8 mouse cellular contexts compared by ENCODE assay signal in genomic region chr10:5804691-5805156, GRCm38 (mm10). TPM values are rescaled to one million over a fixed set of nuclear protein-coding genes. Genes with fewer than 3 reads are reported as not detected.
DNase-seq lines count a peak whose midpoint lies in the region; ATAC-seq and TF ChIP-seq lines count a peak whose summit lies in the region.

No protein-coding gene starts in this region.

- peak overlapping the region; percentile 51 for H3K9ac ChIP-seq in forebrain, embryonic 15.5 days (replicated peaks)
- no peak overlapping the region; the same call in 1 of the 2 replicates for H3K9ac ChIP-seq in liver, adult 2 months (ENCODE audit: low read depth, low read length)

- WGBS in forebrain, embryonic 15.5 days = under 1% methylated on average over 24 of the region's 24 CpGs
- WGBS in liver, adult 2 months = 5% methylated on average over 24 of the region's 24 CpGs
- under 1% methylated on average over 19 of the region's 24 CpGs for whole genome bisulfite sequencing in spleen, adult 2 months

- H3K4me3 ChIP-seq in brown adipose tissue, adult 24 weeks (ENCODE audit: insufficient read depth, low read depth, low read length) = peak overlapping the region; percentile 59
- H3K4me3 ChIP-seq in forebrain, embryonic 15.5 days = peak overlapping the region; percentile 58
- peak overlapping the region; percentile 63 for H3K4me3 ChIP-seq in liver, adult 2 months (ENCODE audit: insufficient read depth, low read depth, low read length)
- H3K4me3 ChIP-seq in spleen, adult 2 months (ENCODE audit: extremely low read depth, insufficient read depth, insufficient read length) = peak overlapping the region; percentile 67

- TF ChIP-seq CTCF in liver, adult 2 months (IDR thresholded peaks at IDR 0.05; ENCODE audit: low read depth, low read length) = no peak
- no peak for TF ChIP-seq CTCF in spleen, adult 2 months (IDR thresholded peaks at IDR 0.05; ENCODE audit: extremely low read depth, insufficient read depth, insufficient read length, insufficient replicate concordance)

- peaks cover 10% of the 10 kb centered on the region for H3K4me1 ChIP-seq in brown adipose tissue, adult 24 weeks (ENCODE audit: control insufficient read depth, insufficient read depth, insufficient read length, low read length)
- H3K4me1 ChIP-seq in forebrain, embryonic 15.5 days = peaks cover 46% of the 10 kb centered on the region
- H3K4me1 ChIP-seq in liver, adult 2 months (ENCODE audit: control insufficient read depth, insufficient read depth, low read length) = peaks cover 5% of the 10 kb centered on the region
- peaks cover 5% of the 10 kb centered on the region; the same call in 1 of the 2 replicates for H3K4me1 ChIP-seq in spleen, adult 2 months (ENCODE audit: control insufficient read depth, insufficient read depth, insufficient read length)

- TF ChIP-seq POLR2A in liver, adult 2 months (IDR thresholded peaks at IDR 0.05; ENCODE audit: extremely low read depth, insufficient read depth, low read length) = no peak
- no peak for TF ChIP-seq POLR2A in spleen, adult 2 months (IDR thresholded peaks at IDR 0.05; ENCODE audit: low read depth, low read length)

- H3K36me3 ChIP-seq in forebrain, embryonic 15.5 days = peaks cover 20% of the 10 kb centered on the region
- H3K36me3 ChIP-seq in liver, adult 2 months (ENCODE audit: control insufficient read depth, insufficient read depth, low read length) = peaks cover 17% of the 10 kb centered on the region
- H3K36me3 ChIP-seq in spleen, adult 2 months (ENCODE audit: control insufficient read depth, insufficient read depth, low read length) = peaks cover 14% of the 10 kb centered on the region

- H3K9me3 ChIP-seq in forebrain, embryonic 15.5 days = no peaks in the 10 kb centered on the region

- intact Hi-C loops in left cerebral cortex, postnatal 10 days (cut with DNase I) = no loop called here

- H3K27me3 ChIP-seq in forebrain, embryonic 15.5 days = no peaks in the 10 kb centered on the region
- no peaks in the 10 kb centered on the region for H3K27me3 ChIP-seq in liver, adult 2 months (ENCODE audit: control insufficient read depth, insufficient read depth, low read length)
- H3K27me3 ChIP-seq in spleen, adult 2 months (ENCODE audit: control insufficient read depth, insufficient read depth, low read length) = no peaks in the 10 kb centered on the region

- DNase-seq in left cerebral cortex, postnatal 10 days (ENCODE audit: extremely low spot score in 1 of 2, low spot score in 2 of 2) = peak; percentile 23 to 46
- DNase-seq in left cerebral cortex, adult 11 months (ENCODE audit: low spot score) = no peak
- DNase-seq in liver, adult 2 months (ENCODE audit: extremely low read depth, low read depth, low spot score) = no peak
- DNase-seq in spleen, adult 2 months (ENCODE audit: low read depth in 1 of 2, low spot score in 2 of 2) = peak in 1 of 2 experiments; percentile 9
- DNase-seq in urinary bladder, postnatal 25 days (ENCODE audit: low spot score) = no peak
- no peak for DNase-seq in right cerebral cortex, postnatal 14 days

- peaks cover 8% of the 10 kb centered on the region; the same call in 1 of the 2 replicates for H3K79me2 ChIP-seq in liver, adult 2 months (ENCODE audit: control insufficient read depth, insufficient read depth, low read length)

- peak; percentile 49 for ATAC-seq in forebrain, embryonic 15.5 days (replicated peaks)

- H3K4me2 ChIP-seq in forebrain, embryonic 15.5 days (replicated peaks) = peak overlapping the region; percentile 89

- H3K27ac ChIP-seq in brown adipose tissue, adult 24 weeks (replicated peaks; ENCODE audit: low read depth, low read length) = no peak overlapping the region
- peak overlapping the region; percentile 20; the same call in 1 of the 2 replicates for H3K27ac ChIP-seq in forebrain, embryonic 15.5 days (replicated peaks)
- no peak overlapping the region for H3K27ac ChIP-seq in liver, adult 2 months (replicated peaks; ENCODE audit: insufficient read depth, low read depth, low read length)
- no peak overlapping the region for H3K27ac ChIP-seq in spleen, adult 2 months (ENCODE audit: insufficient read depth, low read length)

RNA-seq across cellular contexts. Expression of gene Fbxo5, which starts 0.7 kb away (rescaled TPM):
- total RNA-seq in left cerebral cortex, postnatal 10 days (2021) = 1 to 10 TPM; 1.7 to 2.7 TPM
- 0.58 and 0.71 TPM in 2 replicates for polyA plus RNA-seq in brown adipose tissue, adult 24 weeks (2012; ENCODE audit: insufficient read depth, insufficient read length, missing spikeins)
- polyA plus RNA-seq in forebrain, embryonic 15.5 days (2015; fragmentation: Nextera tagmentation; extraction: Ambion mirVana) = 36.2 and 39.2 TPM in 2 replicates
- 0.67 and 0.83 TPM in 2 replicates for total RNA-seq in liver, adult 2 months (2014; rRNA removed)
- 0.20 and 0.39 TPM in 2 replicates for polyA plus RNA-seq in liver, adult 2 months (2012; rRNA removed)
- polyA plus RNA-seq in spleen, adult 2 months (2012; rRNA removed) = 2.9 and 3.5 TPM in 2 replicates

RNA-seq across cellular contexts. Expression of gene Mtrf1l, which starts 19.0 kb away (rescaled TPM):
- total RNA-seq in left cerebral cortex, postnatal 10 days (2021) = 10 to 100 TPM in 1 of 2 experiments, 1 to 10 TPM in 1; 8.1 to 10.8 TPM
- 8.7 and 22.2 TPM in 2 replicates for polyA plus RNA-seq in brown adipose tissue, adult 24 weeks (2012; ENCODE audit: insufficient read depth, insufficient read length, missing spikeins)
- 11.4 and 12.7 TPM in 2 replicates for polyA plus RNA-seq in forebrain, embryonic 15.5 days (2015; fragmentation: Nextera tagmentation; extraction: Ambion mirVana)
- total RNA-seq in liver, adult 2 months (2014; rRNA removed) = 5.0 and 7.2 TPM in 2 replicates
- polyA plus RNA-seq in liver, adult 2 months (2012; rRNA removed) = 0.78 and 0.98 TPM in 2 replicates
- 1.9 and 2.2 TPM in 2 replicates for polyA plus RNA-seq in spleen, adult 2 months (2012; rRNA removed)

Comparison
In these comparisons a context has a peak if more than half of its experiments do, and no peak if none do; other contexts are left out.
1. DNase-seq: peak in left cerebral cortex, postnatal 10 days (2 of 2); none in left cerebral cortex, adult 11 months (single experiment), liver, adult 2 months (single experiment), urinary bladder, postnatal 25 days (single experiment) and right cerebral cortex, postnatal 14 days (single experiment).
2. Peak in every context shown above with its lines, with median percentiles within 50 percentile points of each other: H3K4me3 ChIP-seq.